Mouse (Mus musculus): ENCODE results near the gene Apoa5.
A peak's percentile ranks its signal among the peaks of the same experiment; 100 is the strongest.
"Not testable (repeated sequence)": the region's sequence is repeated elsewhere in the genome, so short reads cannot be mapped to it uniquely, and the experiment has no call there.

Gene Apoa5

DNA sequence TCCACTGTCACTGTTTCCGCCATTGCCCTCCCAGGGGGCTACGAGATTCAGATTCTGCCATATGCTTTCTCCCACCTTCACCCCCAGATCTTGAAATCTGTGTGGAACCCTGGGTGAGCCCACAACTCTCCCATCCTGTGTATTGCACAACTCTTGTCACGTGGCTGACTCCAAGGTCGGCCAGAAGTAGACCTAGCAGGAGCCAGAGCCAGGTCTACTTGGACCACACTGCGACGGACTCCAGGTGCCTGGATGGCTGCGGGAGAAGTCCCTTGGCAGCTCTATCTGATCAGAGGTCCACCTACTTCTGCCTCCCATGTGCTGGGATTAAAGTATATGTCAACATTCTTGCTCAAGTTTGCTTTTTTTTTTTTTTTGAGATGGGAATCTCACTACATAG, 7.3 kb upstream of the Apoa5 start:
- DNase-seq (ENCODE audit: low spot score in 2 of 2): no peak

DNA sequence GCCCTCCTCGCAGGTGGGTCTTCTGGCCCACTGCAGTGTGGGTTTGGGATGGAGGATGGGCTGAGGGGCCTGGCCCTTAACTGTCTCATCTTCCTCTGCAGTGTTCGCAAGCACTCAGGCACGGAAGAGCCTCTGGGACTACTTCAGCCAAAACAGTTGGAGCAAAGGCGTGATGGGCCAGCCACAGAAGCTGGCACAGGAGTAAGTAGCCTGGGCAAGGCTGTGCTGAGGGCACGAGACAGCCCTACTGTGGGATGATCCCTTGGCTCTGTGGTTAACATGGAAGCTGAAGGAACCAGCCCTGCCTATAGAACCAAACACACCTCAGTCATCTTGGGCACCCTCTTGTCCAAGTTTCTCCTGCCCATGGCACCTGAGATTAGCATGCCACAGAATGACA, 692 bp downstream of the Apoa5 start:
- no peak for DNase-seq (ENCODE audit: low spot score in 2 of 2)

DNA sequence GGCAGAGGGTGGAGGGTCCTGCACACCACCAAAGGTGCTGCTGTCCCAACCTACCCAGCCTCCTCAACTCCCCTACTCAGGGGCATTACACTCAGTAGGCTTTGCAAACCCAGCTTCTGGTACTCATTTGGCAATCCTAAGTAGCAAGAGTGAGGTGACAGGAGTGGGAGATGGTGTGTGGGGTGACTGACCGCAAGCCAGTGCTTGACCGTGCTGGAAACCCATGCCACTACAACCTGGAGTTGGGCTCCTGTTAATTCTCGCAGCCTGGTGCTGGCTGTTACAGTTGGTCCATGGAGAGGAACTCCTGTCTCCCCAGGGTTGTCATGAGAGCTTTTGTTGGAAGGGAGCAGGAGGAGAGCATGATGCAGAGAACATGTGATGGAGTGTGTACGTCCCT, 2.3 kb downstream of the Apoa5 start:
- DNase-seq (ENCODE audit: low spot score in 2 of 2): no peak

DNA sequence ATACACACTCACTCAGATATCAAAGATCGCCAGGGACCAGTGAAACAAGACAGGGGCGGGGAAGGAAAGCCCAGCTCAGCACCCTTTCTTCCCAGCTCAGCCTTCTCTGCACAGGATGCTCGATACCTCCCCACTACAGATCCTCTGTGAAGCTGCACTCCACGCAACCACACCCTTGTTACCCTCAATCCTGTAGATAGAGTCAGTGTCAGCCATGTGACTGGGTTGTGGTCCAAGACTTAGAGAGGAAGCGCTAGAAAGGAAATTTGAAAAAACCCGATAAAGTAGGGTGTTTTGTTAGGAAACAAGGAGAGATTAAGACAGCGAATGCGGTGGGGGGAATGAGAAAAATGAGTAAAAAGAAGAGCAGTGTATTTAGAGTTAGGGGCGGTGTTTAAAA, 3.6 kb downstream of the Apoa5 start:
- DNase-seq (ENCODE audit: low spot score in 2 of 2): peak in 1 of 2 experiments; percentile 10

DNA sequence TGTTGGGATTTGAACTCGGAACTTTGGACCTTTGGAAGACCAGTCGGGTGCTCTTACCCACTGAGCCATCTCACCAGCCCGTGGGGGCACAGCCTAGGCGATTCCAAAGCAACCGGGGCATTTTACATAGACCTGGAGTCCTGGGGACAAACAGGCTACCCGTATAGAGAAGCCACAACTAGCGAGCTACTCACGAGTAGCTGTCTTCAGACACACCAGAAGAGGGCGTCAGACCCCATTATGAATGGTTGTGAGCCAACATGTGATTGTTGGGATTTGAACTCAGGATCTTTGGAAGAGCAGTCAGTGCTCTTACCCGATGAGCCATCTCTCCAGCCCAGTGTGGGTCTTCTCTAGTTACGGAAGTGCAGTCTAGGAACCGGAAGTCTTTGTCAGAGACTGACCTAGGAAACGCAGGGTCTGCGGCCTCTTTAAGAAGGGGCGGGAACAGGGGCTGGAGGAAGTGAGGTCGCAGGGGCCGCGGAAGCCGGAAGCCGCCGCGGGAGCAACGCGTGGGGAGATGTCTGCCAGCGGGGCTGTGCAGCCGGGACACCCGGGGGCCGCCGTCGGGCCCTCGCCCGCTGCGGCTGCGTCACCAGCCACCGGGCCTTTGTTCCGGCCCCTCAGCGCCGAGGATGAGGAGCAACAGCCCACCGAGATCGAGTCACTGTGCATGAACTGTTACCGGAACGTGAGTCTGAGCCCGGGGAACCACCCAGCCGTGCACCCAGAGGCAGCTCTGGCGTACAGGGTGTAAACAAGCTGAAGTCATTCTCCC, 4.4 kb downstream of the Apoa5 start, which contains the start of gene Zpr1:
TSS of gene Zpr1 (plus strand) at position 388 of the 778 bp plus-strand sequence.
- DNase-seq (ENCODE audit: low spot score in 2 of 2): peak; percentile 83 to 84

DNA sequence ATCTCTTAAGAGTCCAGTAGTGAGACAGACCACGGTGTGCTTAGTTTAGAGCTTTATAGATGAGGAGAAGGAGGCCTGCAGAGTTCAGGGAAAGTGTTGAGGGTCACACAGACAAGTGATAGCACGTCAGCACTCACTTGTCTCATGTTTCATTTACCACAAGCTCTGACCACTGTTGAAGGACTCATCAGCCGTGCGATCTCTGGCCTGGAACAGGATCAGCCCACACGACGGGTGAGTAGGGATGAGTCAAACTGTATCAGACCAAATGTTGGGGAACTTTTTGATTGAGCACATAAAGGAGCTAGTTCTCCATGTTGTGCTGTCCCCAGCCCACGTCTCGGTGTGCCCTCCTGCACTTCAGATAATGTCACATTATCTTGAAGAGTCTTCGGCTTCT, 6.1 kb downstream of the Apoa5 start:
- DNase-seq (ENCODE audit: low spot score in 2 of 2): no peak

DNA sequence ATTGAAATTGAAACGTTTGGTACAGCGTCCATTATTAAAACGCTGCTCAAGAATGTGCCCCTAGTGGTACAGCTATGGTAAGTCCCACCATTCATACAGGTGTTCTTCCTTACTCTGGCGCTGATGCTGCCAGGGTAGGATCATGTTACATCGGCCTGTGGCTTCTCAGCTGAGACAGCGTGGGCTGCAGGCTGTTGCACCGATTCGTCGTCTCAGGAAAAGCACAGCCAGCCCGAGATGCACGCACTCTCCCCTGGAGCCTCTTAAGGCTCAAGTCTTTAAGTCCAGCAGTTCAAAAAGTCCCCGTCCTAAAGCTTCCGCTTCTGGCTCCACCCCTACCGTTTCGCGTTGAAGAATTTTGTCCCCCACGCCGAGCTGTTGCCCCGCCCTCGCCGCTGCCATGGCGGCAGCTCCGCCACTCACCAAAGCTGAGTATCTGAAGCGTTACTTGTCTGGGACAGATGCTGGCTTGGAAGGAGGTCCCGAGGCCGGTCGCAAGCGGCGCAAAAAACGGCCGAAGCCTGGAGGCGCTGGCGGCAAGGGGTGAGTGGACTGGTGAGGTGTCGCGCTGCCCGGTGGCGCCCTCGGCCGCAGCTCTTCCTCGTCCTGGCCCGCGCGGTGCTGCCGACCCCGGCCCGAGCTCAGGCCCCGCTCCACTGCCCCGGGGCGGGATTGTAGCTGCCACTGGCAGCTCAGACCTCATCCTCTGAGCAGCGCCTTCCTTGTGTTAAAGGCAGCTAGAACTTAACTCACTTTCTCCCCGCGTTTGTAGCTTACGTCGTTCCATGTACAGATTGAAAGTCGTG, 14.4 kb downstream of the Apoa5 start, which contains the start of gene Bud13:
TSS of gene Bud13 (plus strand) at position 378 of the 806 bp plus-strand sequence.
- peak; percentile 91 to 96 for DNase-seq (ENCODE audit: low spot score in 2 of 2)

DNA sequence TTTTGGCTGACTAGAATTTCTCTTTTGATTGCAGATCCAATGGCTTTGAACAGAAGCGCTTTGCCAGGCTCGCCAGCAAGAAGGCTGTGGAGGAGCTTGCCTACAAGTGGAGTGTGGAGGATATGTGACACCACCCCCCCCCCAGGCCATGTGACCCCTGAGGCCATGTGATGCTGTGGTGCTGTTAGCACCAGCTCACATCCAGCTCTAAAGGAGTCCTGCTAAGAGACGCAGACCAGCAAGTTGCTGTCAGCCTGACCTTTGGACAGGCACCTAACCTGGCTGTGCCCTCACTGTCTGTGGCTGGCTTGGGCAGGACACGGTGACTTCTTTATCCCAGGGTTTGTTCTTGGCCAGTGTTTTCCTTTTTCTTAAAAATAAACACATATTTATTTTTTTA, 29.9 kb downstream of the Apoa5 start:
- no peak for DNase-seq (ENCODE audit: low spot score in 2 of 2)

DNA sequence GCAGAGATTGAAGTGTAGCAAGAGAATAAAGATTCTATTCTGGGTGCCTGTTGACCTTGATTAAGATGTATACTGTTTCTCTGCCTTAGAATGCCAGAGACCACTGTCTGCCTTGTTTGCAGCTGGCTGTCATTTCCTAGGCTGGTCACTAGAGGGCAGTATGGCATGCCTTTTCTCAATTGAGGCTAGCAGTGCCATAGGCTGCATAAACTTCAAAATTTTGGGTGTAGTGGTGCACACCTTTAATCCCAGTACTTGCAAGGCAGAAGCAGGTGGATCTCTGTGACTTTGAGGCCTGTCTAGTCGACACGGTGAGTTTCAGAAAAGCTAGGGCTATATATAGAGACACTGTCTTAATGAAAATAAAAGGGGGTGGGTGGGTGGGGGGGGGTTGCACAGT, 33.7 kb downstream of the Apoa5 start:
- peak; percentile 24 to 61 for DNase-seq (ENCODE audit: low spot score in 2 of 2)

DNA sequence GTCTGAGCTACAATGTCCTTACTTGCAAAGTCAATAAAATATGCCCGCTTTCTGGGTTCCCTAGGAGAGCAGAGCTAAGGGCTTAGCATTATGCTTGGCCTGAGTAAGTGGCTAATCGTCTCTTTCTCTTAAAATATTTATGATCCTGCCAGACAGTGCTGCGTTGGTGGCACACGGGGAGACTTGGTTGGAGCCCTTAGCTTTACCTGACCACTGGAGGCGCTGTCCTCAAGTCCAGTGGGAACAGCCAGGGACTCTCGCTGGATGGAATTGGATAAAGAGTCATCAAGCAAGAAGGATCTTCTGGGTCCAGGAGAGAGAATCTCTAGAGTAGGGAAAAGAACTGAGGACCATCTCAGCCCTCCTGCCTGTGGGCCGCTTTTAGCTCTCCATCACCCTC, 40.7 kb downstream of the Apoa5 start:
- no peak for DNase-seq (ENCODE audit: low spot score in 2 of 2)

DNA sequence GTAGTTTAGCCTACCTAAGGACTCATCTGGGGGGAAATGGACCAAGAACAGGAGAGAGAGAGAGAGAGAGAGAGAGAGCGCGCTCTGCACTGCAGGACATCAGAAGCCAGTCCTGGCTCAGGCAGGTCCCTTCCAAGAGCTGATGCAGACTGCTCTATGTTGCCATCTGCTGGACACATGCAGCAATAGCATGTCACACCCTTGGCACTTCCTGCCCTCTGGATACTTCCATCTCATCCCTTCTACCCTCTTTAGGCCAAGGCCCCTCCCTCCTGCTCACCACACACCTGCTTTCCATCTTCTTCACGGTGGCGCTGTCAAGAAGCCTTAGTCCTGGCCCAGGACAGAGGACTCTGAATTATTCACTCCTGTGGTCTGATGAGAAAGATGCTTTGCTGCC, 46.1 kb downstream of the Apoa5 start:
- DNase-seq (ENCODE audit: low spot score in 2 of 2): peak; percentile 22 to 72

DNA sequence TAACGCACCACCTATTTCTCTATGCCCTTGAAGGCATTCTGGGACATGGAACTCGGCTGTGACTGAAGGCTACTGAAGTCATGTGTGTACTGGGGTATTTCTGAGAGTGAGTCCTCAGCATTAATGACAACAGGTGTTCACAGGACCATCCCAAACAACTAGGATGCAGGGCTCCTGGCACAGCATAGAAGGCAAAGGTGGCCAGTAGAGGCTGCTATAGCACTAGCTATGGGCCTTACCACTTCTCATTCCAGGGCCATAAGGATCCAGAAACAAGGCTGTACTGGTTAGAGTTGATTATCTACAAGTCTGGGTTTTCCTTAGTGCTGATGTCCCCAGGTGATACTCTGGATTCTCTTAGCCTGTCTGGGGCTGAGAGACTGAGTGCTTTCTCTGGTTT, 46.5 kb downstream of the Apoa5 start:
- DNase-seq (ENCODE audit: low spot score in 2 of 2): no peak

DNA sequence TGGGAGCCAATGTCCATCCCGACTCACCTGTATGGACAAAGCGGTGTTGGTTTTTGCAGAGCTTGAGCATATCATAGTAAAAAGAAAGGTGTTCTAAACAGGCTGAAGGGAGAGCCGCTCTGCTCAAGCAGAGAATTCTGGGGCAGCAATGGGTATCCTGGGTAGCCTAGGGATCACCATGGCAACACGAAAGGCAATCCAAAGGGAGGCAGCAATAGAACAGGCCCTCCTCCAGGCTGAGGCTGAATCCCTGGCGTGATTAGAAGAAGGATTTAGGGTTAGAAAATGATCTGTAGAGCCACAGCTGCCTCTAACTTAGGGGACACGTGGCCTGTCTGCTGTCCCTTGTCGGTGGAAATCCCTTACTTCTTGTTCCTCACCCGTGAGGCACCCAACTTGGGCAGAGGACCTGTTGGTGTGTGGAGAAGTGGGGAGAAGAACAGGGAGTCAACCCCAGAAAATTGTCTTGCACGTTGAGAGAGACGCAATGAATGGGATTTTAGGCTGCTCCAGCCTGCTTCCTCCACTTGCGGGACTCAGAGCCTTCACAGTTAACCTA, 47.5 kb downstream of the Apoa5 start:
- no peak for DNase-seq (ENCODE audit: low spot score in 2 of 2)

DNA sequence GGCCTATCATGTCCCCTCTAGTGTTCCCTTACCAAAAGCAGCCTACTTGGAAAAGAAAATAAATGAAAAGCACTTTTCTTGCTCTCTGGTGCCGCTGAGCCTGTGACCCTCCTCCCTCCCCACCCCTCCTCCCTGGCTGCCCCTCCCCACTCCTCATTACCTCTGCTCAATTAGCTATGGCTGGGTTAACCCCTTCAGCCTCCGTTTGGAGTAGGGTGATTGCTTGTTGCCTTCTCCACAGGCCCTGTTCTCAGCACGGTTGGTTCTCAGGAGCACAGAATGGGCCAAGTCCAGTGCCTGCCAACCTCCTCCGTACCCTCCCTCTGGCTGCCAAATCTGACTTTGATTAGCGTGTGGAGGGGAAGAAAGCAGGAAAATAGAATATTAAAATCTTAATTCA, 48.0 kb downstream of the Apoa5 start:
- DNase-seq (ENCODE audit: low spot score in 2 of 2): no peak

DNA sequence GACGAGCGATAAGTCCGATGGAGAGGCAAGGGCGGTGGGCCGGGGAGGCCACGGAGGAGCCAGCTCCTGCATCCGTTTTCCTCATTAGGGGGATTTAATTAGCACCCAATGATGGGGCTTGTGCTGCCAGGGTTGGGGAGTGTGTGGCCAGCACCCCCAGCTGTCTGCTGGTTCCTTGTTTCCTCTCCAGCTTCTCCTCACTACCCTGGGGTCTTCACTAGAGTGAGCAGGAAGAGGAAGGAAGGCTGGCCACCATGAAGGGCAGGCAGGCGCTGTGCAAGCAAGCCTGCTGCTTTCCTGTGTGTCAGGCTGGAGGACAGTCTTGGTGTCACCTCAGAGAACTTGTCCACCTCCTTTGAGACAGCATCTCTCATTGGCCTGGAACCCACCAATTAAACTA, 48.5 kb downstream of the Apoa5 start:
- DNase-seq (ENCODE audit: low spot score in 2 of 2): no peak

DNA sequence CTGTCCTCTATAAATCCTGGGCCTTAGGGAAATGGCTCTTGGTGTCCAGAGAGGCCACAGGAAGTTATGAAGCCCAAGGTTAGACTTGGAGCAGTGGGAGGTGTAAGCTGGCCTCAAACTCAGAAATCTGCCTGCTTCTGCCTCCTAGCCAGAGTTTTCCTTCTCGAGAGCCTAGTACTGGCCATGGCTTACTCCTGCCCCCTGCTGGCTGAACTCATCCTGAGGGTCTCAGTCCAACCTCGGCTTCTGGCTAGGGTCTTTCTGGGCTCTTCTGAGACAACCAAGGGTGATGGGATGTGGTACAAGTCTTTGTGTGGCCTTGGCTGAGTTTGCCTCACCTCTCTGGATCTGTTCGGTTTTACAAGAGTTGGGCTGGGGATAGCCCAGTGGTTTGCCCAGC, 49.5 kb downstream of the Apoa5 start:
- no peak for DNase-seq (ENCODE audit: low spot score in 2 of 2)

DNA sequence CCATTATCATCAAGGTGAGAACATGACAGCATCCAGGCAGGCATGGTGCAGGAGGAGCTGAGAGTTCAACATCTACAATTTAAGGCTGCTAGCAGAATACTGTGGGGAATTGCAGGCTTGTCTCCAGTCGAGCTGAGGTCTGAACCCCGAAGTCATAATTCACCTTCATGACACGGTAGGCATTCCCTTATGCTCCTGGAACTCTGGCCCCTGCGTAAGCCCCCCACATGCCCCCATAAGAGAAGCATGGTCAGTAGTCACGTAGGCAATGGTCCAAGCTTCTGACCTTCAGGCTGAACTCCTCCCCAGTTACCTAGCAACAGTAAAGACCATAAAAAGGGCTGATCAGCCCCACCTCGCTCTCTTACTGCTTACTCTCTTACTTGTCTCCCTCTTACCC, 51.5 kb downstream of the Apoa5 start, which contains the start of gene 4931429L15Rik:
TSS of gene 4931429L15Rik (minus strand) at position 101 of the 400 bp plus-strand sequence.
- not testable (repeated sequence) for DNase-seq (ENCODE audit: low spot score in 2 of 2)

DNA sequence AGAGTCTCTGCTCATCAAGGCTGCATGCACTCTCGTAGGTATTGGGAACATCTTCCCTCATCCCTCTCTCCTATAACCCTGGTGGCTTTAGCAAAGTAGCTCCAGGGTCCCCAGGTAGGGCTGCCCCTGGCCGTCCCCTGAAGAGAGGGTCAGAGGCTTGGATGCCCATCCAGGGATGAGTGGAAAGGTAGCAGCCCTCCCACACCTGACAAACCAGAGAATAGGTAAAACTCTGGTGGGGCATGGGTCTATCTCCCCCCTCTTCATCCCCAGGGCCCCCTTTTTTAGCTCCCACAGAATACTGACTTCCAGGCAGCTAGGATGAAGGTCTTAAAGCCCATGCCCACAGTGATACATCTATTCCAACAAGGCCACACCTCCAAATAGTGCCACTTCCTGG, 52.0 kb downstream of the Apoa5 start:
- no peak for DNase-seq (ENCODE audit: low spot score in 2 of 2)

Data from thymus, postnatal 10 days (tissue).